Mouse (Mus musculus) embryonic fibroblast, embryonic 13.5 days (primary cell): ENCODE data around the gene Map3k20.

Experiments used
- CTCF ChIP-seq: IDR thresholded peaks from 2 replicates; pipeline ENCODE4 v1.5.1; 2011; ENCODE audit warnings: mild to moderate bottlenecking, control low read depth, low read length, moderate library complexity, borderline replicate concordance; ENCODE audit not compliant: insufficient read depth
- POLR2A ChIP-seq: IDR thresholded peaks from 2 replicates; pipeline ENCODE4 v1.6.1; 2011; ENCODE audit warnings: low read depth, mild to moderate bottlenecking, control low read depth, low read length, moderate library complexity

- no peak for TF ChIP-seq CTCF
- TF ChIP-seq POLR2A = no peak
These were observed 37.6 kb upstream of the Map3k20 start for GRCm38 (mm10) chr2:72247819-72248218.
